Mouse (Mus musculus): ENCODE results near the gene Usp48. TPM values are rescaled to one million over a fixed set of nuclear protein-coding genes. Genes with fewer than 3 reads are reported as not detected.

Gene Usp48
- total and polyA plus RNA-seq, 2 experiments from 2014 or later, result 40.9 to 70.8 TPM

DNA sequence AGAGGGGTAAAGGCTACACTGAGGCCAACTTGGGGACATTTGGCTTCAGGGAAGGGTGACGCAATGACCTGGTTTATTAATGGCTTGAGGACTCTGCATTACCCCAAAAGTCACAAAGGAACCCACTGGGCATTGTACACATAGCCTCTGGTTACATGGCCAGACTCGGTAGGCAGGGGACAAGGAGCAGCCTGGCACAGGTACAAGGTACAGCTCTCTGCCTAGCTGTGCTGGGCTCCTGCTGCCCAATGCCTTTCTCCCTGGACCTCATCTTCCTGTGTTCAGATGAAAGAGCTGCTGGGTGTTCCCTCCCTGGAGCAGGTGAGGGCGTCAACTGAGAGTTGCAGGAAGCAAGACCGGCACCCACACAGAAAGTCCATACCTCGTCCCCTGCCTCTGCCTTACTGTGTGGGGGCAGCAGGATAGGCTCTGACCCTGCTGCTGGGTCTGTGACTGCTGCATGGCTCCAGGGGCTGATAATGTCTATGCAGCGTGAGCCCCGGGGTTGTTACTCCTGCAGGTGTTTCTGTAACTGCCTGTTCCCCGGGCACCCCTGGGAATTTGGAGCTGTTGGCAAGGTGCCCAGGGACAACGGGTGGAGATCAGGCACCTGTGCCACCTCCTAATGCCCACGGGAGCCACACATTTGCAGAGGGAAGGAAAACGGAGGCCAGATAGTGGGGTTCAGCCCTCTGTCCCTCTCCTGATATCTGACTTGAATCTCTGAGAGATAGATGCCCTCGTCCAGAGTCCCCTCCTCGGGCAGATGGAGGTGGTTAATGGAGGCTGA lies 78.4 kb downstream of the Usp48 start:
- Histone ChIP-seq H3K4me3 (ENCODE audit: low read depth, low read length) (no peak overlapping the region), H3K27ac (ENCODE audit: low read depth, low read length) (no peak overlapping the region; the same call in 1 of the 2 replicates), H3K36me3 (ENCODE audit: insufficient read depth, low read length) (no peaks in the 10 kb centered on the region), H3K4me2 (ENCODE audit: low read depth, low read length, poor library complexity, severe bottlenecking) (no peak overlapping the region), H3K27me3 (ENCODE audit: insufficient read depth, low read length) (no peaks in the 10 kb centered on the region), H3K4me1 (ENCODE audit: insufficient read depth, low read length) (peaks cover 14% of the 10 kb centered on the region), H3K9ac (replicated peaks; ENCODE audit: low read length, poor library complexity, severe bottlenecking) (no peak overlapping the region), H3K9me3 (ENCODE audit: low read length) (no peaks in the 10 kb centered on the region)
- TF ChIP-seq CTCF (IDR thresholded peaks at IDR 0.05), result no peak
- 71% methylated on average over 13 of the region's 13 CpGs for WGBS
- DNase-seq (ENCODE audit: low spot score) (no peak), ATAC-seq (ENCODE audit: low FRiP score) (no peak)

DNA sequence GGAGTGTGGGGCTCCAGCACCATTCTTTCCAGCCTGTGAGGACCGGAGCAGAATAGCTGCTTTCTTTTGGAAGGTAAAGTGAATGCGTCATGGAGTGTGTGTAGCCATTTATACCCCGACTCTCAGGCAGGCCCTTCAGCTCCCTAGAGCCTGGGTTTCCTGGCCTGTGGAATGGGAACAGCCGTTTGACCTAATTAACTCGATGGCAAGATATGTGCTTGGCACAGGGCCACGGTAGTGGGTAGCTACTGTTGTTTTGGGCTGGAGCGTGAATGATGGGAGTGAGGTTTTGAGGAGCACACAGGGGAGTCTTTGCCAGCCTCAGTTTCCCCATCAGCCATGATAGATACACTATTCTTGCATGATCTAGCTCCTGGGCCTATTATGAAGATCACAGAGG lies 82.0 kb downstream of the Usp48 start:
- 49% methylated on average over 7 of the region's 7 CpGs for WGBS
- H3K27me3 ChIP-seq (ENCODE audit: insufficient read depth, low read length), result no peaks in the 10 kb centered on the region
- no peak for ATAC-seq (ENCODE audit: low FRiP score)
- no peak overlapping the region for H3K4me2 ChIP-seq (ENCODE audit: low read depth, low read length, poor library complexity, severe bottlenecking)
- no peak overlapping the region for H3K9ac ChIP-seq (replicated peaks; ENCODE audit: low read length, poor library complexity, severe bottlenecking)
- no peaks in the 10 kb centered on the region for H3K9me3 ChIP-seq (ENCODE audit: low read length)
- no peak for TF ChIP-seq CTCF (IDR thresholded peaks at IDR 0.05)
- no peak for DNase-seq (ENCODE audit: low spot score)
- H3K4me3 ChIP-seq (ENCODE audit: low read depth, low read length), result no peak overlapping the region
- H3K36me3 ChIP-seq (ENCODE audit: insufficient read depth, low read length), result no peaks in the 10 kb centered on the region
- no peak overlapping the region for H3K27ac ChIP-seq (ENCODE audit: low read depth, low read length)
- peaks cover 7% of the 10 kb centered on the region for H3K4me1 ChIP-seq (ENCODE audit: insufficient read depth, low read length)

DNA sequence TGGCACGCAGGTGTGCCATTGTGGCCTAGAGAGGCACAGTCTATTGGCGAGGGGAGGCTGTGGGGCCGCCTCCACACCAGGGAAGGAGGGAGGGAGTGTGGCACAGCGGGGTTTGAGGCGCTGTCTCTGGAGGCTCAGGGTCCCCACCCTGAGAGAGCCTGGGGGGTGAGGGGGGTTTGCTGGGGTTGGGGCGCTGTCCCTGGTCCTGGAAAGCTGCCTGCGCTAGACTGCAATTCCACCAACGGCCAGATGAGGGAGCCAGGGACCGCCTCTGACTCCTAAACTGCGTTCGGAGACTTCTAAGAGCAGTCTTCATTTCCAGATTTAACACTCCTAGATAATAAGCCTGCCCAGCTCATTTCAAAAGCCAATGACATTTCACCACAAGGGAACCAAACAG lies 82.5 kb downstream of the Usp48 start:
- Histone ChIP-seq H3K27me3 (ENCODE audit: insufficient read depth, low read length) (no peaks in the 10 kb centered on the region), H3K36me3 (ENCODE audit: insufficient read depth, low read length) (no peaks in the 10 kb centered on the region), H3K9ac (replicated peaks; ENCODE audit: low read length, poor library complexity, severe bottlenecking) (no peak overlapping the region), H3K27ac (ENCODE audit: low read depth, low read length) (no peak overlapping the region), H3K4me2 (ENCODE audit: low read depth, low read length, poor library complexity, severe bottlenecking) (no peak overlapping the region), H3K9me3 (ENCODE audit: low read length) (no peaks in the 10 kb centered on the region), H3K4me3 (ENCODE audit: low read depth, low read length) (no peak overlapping the region), H3K4me1 (ENCODE audit: insufficient read depth, low read length) (peaks cover 11% of the 10 kb centered on the region)
- TF ChIP-seq CTCF (IDR thresholded peaks at IDR 0.05), result peak; percentile 90
- ATAC-seq (ENCODE audit: low FRiP score) (0 out of 2 replicates have a peak, but pooled peaks have one; percentile 13), DNase-seq (ENCODE audit: low spot score) (peak; percentile 82)
- 14% methylated on average over 9 of the region's 11 CpGs for WGBS

DNA sequence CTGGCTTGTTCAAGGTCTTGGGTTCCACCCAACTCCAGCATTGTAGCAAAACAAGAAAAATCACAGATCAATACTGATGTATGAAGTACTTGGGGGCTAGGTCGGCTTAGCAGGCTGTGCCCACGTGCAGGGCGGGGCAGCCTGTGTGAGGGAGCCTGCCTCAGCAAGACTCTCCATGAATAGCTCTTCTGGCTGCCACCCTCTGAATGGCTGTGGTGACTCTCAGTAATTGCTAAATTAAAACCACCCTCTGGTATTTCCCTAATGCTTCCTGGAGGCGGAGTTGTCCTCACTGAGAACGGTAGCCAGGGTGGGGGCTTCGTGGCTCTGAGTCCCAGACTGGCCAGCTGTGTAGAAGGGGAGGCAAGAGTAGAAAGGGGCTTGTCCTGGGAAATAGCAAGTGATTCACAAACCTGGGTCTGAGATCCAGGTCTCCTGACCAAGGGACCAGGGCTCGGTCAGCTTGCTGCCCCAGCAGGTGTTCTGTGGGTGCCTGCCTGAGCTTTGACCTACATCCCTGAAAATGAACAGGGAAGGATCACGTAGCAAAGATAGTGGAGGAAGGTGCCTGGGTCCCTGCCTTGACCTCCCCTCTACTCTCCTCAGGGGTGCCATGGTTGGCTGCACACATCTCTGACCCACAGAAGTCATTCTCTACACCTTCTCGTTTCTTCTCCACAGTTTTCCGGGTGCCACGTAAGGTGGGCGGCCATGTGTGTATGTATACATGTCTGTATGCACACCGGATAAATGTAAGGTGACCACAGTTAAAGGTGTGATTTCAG lies 83.3 kb downstream of the Usp48 start:
- H3K9ac ChIP-seq (replicated peaks; ENCODE audit: low read length, poor library complexity, severe bottlenecking), result no peak overlapping the region
- no peak overlapping the region for H3K4me3 ChIP-seq (ENCODE audit: low read depth, low read length)
- H3K9me3 ChIP-seq (ENCODE audit: low read length), result no peaks in the 10 kb centered on the region
- no peak overlapping the region for H3K4me2 ChIP-seq (ENCODE audit: low read depth, low read length, poor library complexity, severe bottlenecking)
- no peak for DNase-seq (ENCODE audit: low spot score)
- no peak overlapping the region for H3K27ac ChIP-seq (ENCODE audit: low read depth, low read length)
- TF ChIP-seq CTCF (IDR thresholded peaks at IDR 0.05), result no peak
- H3K36me3 ChIP-seq (ENCODE audit: insufficient read depth, low read length), result no peaks in the 10 kb centered on the region
- WGBS, result 62% methylated on average over 13 of the region's 13 CpGs
- peaks cover 17% of the 10 kb centered on the region for H3K4me1 ChIP-seq (ENCODE audit: insufficient read depth, low read length)
- ATAC-seq (ENCODE audit: low FRiP score), result no peak
- no peaks in the 10 kb centered on the region for H3K27me3 ChIP-seq (ENCODE audit: insufficient read depth, low read length)

DNA sequence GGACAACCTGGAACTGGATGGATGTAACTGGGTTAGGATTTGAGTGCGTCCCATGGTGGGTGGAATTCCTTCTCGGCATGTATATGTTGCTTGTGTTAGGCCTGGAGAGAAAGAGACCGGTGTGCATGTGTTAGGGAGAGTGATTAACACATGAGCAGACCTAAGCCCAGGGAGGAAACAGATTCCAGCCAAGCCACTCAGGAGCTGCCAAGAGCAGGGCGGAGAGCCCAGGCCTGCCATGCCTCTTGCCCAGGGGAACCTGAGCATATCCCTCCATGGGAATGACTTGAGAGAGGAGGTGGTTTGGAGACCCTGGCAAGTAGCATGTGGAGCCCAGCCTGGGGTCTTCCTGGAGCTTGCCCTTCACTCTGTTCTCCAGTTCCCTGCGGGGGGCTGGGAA lies 84.4 kb downstream of the Usp48 start:
- Histone ChIP-seq H3K4me3 (ENCODE audit: low read depth, low read length) (no peak overlapping the region), H3K4me2 (ENCODE audit: low read depth, low read length, poor library complexity, severe bottlenecking) (no peak overlapping the region), H3K9ac (replicated peaks; ENCODE audit: low read length, poor library complexity, severe bottlenecking) (no peak overlapping the region), H3K4me1 (ENCODE audit: insufficient read depth, low read length) (peaks cover 17% of the 10 kb centered on the region), H3K27ac (ENCODE audit: low read depth, low read length) (no peak overlapping the region), H3K9me3 (ENCODE audit: low read length) (no peaks in the 10 kb centered on the region), H3K36me3 (ENCODE audit: insufficient read depth, low read length) (no peaks in the 10 kb centered on the region), H3K27me3 (ENCODE audit: insufficient read depth, low read length) (no peaks in the 10 kb centered on the region)
- ATAC-seq (ENCODE audit: low FRiP score) (no peak), DNase-seq (ENCODE audit: low spot score) (peak; percentile 55)
- 73% methylated on average over 5 of the region's 5 CpGs for WGBS
- no peak for TF ChIP-seq CTCF (IDR thresholded peaks at IDR 0.05)

DNA sequence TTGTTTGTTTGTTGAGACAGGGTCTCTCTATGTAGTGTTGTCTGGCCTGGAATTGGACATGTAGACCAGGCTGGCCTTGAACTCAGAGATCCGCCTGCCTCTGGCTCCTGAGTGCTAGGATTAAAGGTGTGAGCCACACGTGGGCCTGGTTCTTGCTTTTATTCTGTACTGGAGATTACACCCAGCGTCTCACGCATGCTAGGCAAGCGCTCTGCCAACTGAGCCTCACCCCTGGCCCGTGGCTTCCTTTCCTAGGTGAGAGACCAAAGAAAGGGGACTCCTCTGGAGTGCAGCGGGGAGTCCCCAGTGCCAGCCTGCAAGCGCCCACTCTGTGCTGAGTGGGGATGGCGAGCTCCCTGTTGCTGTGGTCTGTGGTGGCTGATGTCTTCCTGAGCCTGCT lies 85.0 kb downstream of the Usp48 start:
- no peak for TF ChIP-seq CTCF (IDR thresholded peaks at IDR 0.05)
- ATAC-seq (ENCODE audit: low FRiP score), result no peak
- Histone ChIP-seq H3K4me1 (ENCODE audit: insufficient read depth, low read length) (peaks cover 17% of the 10 kb centered on the region), H3K27ac (ENCODE audit: low read depth, low read length) (no peak overlapping the region), H3K4me3 (ENCODE audit: low read depth, low read length) (no peak overlapping the region), H3K27me3 (ENCODE audit: insufficient read depth, low read length) (no peaks in the 10 kb centered on the region), H3K9me3 (ENCODE audit: low read length) (no peaks in the 10 kb centered on the region), H3K9ac (replicated peaks; ENCODE audit: low read length, poor library complexity, severe bottlenecking) (no peak overlapping the region), H3K36me3 (ENCODE audit: insufficient read depth, low read length) (no peaks in the 10 kb centered on the region), H3K4me2 (ENCODE audit: low read depth, low read length, poor library complexity, severe bottlenecking) (no peak overlapping the region)
- DNase-seq (ENCODE audit: low spot score), result no peak
- WGBS, result 74% methylated on average over 9 of the region's 9 CpGs

All from midbrain, postnatal 0 days (tissue).